Mouse (Mus musculus): ENCODE data around the gene Brca1. TPM values are rescaled to one million over a fixed set of nuclear protein-coding genes. Genes with fewer than 3 reads are reported as not detected.

Gene Brca1
- polyA plus RNA-seq, 1 experiment from 2014 or later = 13.3 TPM

Other genes with a start within 250 kb of the Brca1 start
- gene Becn1, start 249.7 kb downstream of the Brca1 start, polyA plus RNA-seq (2016; fragmentation: Nextera tagmentation; extraction: Ambion mirVana) = 141 TPM in 2 replicates
- 131 and 136 TPM in 2 replicates for gene Psme3, start 235.7 kb downstream of the Brca1 start, polyA plus RNA-seq (2016; fragmentation: Nextera tagmentation; extraction: Ambion mirVana)
- 1.3 and 1.5 TPM in 2 replicates for gene Aoc2, start 226.9 kb downstream of the Brca1 start, polyA plus RNA-seq (2016; fragmentation: Nextera tagmentation; extraction: Ambion mirVana)
- gene Aoc3, start 221.3 kb downstream of the Brca1 start, polyA plus RNA-seq (2016; fragmentation: Nextera tagmentation; extraction: Ambion mirVana) = 0.06 and 0.17 TPM in 2 replicates
- not detected in 2 replicates for gene G6pc, start 184.4 kb downstream of the Brca1 start, polyA plus RNA-seq (2016; fragmentation: Nextera tagmentation; extraction: Ambion mirVana)
- gene Aarsd1, start 134.3 kb downstream of the Brca1 start, polyA plus RNA-seq (2016; fragmentation: Nextera tagmentation; extraction: Ambion mirVana) = 42.9 and 55.5 TPM in 2 replicates
- 6.7 and 14.0 TPM in 2 replicates for gene Gm27029, start 127.2 kb downstream of the Brca1 start, polyA plus RNA-seq (2016; fragmentation: Nextera tagmentation; extraction: Ambion mirVana)
- 17.3 and 17.4 TPM in 2 replicates for gene Rundc1, start 126.9 kb downstream of the Brca1 start, polyA plus RNA-seq (2016; fragmentation: Nextera tagmentation; extraction: Ambion mirVana)
- gene Ptges3l, start 126.6 kb downstream of the Brca1 start, polyA plus RNA-seq (2016; fragmentation: Nextera tagmentation; extraction: Ambion mirVana) = 80.3 and 80.5 TPM in 2 replicates
- 247 and 258 TPM in 2 replicates for gene Rpl27, start 109.7 kb downstream of the Brca1 start, polyA plus RNA-seq (2016; fragmentation: Nextera tagmentation; extraction: Ambion mirVana)
- gene Ifi35, start 103.5 kb downstream of the Brca1 start, polyA plus RNA-seq (2016; fragmentation: Nextera tagmentation; extraction: Ambion mirVana) = 11.5 and 12.3 TPM in 2 replicates
- 30.5 and 31.9 TPM in 2 replicates for gene Rnd2, start 87.0 kb downstream of the Brca1 start, polyA plus RNA-seq (2016; fragmentation: Nextera tagmentation; extraction: Ambion mirVana)
- 39.3 and 40.4 TPM in 2 replicates for gene Vat1, start 85.7 kb downstream of the Brca1 start, polyA plus RNA-seq (2016; fragmentation: Nextera tagmentation; extraction: Ambion mirVana)
- 77.7 and 78.7 TPM in 2 replicates for gene Nbr1, start 194 bp upstream of the Brca1 start, polyA plus RNA-seq (2016; fragmentation: Nextera tagmentation; extraction: Ambion mirVana)
- gene Tmem106a, start 30.3 kb upstream of the Brca1 start, polyA plus RNA-seq (2016; fragmentation: Nextera tagmentation; extraction: Ambion mirVana) = 4.0 and 4.5 TPM in 2 replicates
- not detected in 2 replicates for gene Gm11634, start 47.3 kb upstream of the Brca1 start, polyA plus RNA-seq (2016; fragmentation: Nextera tagmentation; extraction: Ambion mirVana)
- gene Rdm1, start 75.2 kb upstream of the Brca1 start, polyA plus RNA-seq (2016; fragmentation: Nextera tagmentation; extraction: Ambion mirVana) = 28.3 and 36.2 TPM in 2 replicates
- gene Arl4d, start 113.6 kb upstream of the Brca1 start, polyA plus RNA-seq (2016; fragmentation: Nextera tagmentation; extraction: Ambion mirVana) = 10.0 and 10.3 TPM in 2 replicates
- gene Dhx8, start 181.0 kb upstream of the Brca1 start, polyA plus RNA-seq (2016; fragmentation: Nextera tagmentation; extraction: Ambion mirVana) = 25.8 and 26.5 TPM in 2 replicates
- gene Etv4, start 233.4 kb upstream of the Brca1 start, polyA plus RNA-seq (2016; fragmentation: Nextera tagmentation; extraction: Ambion mirVana) = 10.0 and 10.3 TPM in 2 replicates